Mouse (Mus musculus): ENCODE results near the gene Ddx6. TPM values are rescaled to one million over a fixed set of nuclear protein-coding genes. Genes with fewer than 3 reads are reported as not detected.
A peak's percentile ranks its signal among the peaks of the same experiment; 100 is the strongest.
"Not testable (repeated sequence)": the region's sequence is repeated elsewhere in the genome, so short reads cannot be mapped to it uniquely, and the experiment has no call there.

The Ddx6 gene
- polyA plus RNA-seq, 1 experiment from 2014 or later: 25.9 TPM

DNA sequence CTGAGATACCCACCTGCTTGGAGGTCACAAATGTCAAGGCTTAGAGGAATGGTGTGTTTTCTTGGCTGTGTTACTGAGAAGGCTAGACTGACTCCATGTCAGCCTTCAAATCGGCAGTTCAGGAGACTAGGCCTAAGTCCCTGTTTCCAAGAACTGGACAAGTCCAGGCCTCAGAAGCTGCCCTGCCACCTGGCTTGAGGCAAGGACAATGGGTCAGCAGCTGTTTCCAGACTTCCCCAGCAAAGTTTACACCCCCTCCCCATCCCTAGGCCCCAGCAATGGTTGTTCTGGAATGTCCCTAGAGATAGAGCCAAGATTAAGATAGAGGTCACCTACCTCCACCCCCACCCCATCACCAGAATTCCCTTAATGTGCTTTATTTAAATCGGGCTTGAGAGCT, 7.0 kb upstream of the Ddx6 start:
- WGBS: 74% methylated on average over 2 of the region's 2 CpGs
- Histone ChIP-seq H3K27ac (no peak overlapping the region), H3K4me2 (replicated peaks) (no peak overlapping the region), H3K9me3 (replicated peaks) (no peaks in the 10 kb centered on the region), H3K4me3 (no peak overlapping the region), H3K9ac (no peak overlapping the region), H3K36me3 (no peaks in the 10 kb centered on the region), H3K4me1 (peaks cover 21% of the 10 kb centered on the region), H3K27me3 (no peaks in the 10 kb centered on the region; the same call in 1 of the 2 replicates)
- no peak for ATAC-seq (ENCODE audit: low FRiP score)

DNA sequence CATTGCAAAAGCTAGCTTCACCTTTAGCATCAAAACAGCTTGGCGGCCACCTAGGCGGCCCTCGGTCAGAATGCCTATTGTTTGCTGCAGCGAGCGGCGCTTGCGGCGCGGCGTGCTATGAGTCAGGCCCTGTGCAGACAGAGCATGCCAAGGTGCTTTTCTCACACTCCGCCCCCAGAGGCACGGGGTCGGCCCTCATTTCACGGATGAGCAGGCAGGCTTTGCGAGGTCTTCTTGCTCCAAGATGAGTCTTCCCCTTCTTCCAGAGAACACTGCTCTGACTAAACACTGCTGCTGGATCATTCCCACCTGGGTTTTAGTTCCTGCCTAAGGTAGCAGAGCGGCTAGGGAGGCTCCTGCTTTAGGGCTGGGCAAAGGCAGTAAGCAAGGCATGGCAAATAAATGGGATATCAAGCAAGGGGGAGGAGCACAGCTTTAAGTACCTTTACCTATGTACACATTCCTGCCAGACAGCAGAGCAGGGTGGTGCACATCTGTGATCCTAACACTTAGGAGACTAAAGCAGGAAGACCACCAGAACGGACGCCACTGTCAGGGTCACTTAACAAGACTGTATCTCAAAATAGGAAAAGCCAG, 5.7 kb upstream of the Ddx6 start:
- peak overlapping the region; percentile 45 for H3K4me2 ChIP-seq (replicated peaks)
- H3K9ac ChIP-seq: peak overlapping the region; percentile 23; the same call in 1 of the 2 replicates
- H3K27ac ChIP-seq: peak overlapping the region; percentile 56
- H3K9me3 ChIP-seq (replicated peaks): no peaks in the 10 kb centered on the region
- H3K4me3 ChIP-seq: peak overlapping the region; percentile 17; the same call in 1 of the 2 replicates
- no peaks in the 10 kb centered on the region; the same call in 1 of the 2 replicates for H3K27me3 ChIP-seq
- peak; percentile 30; the same call in 1 of the 2 replicates for ATAC-seq (ENCODE audit: low FRiP score)
- H3K36me3 ChIP-seq: no peaks in the 10 kb centered on the region
- 4% methylated on average over 18 of the region's 18 CpGs for WGBS
- H3K4me1 ChIP-seq: peaks cover 27% of the 10 kb centered on the region

GRCm38 (mm10) chr9:44599616-44600015, 5.1 kb upstream of the Ddx6 start:
- WGBS: 19% methylated on average over 6 of the region's 6 CpGs
- no peak for ATAC-seq (ENCODE audit: low FRiP score)
- H3K27ac ChIP-seq: peak overlapping the region; percentile 56; the same call in 1 of the 2 replicates
- H3K4me2 ChIP-seq (replicated peaks): peak overlapping the region; percentile 45; the same call in 1 of the 2 replicates
- peaks cover 27% of the 10 kb centered on the region for H3K4me1 ChIP-seq
- H3K9ac ChIP-seq: no peak overlapping the region
- no peak overlapping the region for H3K4me3 ChIP-seq
- no peaks in the 10 kb centered on the region for H3K9me3 ChIP-seq (replicated peaks)
- H3K27me3 ChIP-seq: no peaks in the 10 kb centered on the region; the same call in 1 of the 2 replicates
- H3K36me3 ChIP-seq: no peaks in the 10 kb centered on the region

DNA sequence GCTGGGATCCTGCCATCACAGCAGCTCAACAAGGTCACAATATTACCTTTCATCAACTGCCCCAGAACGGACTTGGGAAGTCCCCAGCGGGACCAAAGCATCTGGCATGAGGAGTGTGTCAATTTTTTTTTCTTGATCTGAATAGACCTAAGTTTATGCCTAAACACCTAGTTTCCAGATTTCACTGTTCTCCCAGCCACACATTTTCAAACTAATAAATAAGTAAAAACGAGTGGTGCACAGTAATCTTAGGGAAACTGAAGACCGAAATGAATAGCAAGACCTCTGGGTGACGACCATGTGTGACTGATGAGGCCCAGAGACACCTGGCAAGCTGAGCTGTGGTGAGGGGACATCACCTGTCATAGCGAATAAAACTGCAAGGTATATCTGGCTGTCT, 3.9 kb upstream of the Ddx6 start:
- Histone ChIP-seq H3K36me3 (no peaks in the 10 kb centered on the region), H3K9ac (no peak overlapping the region), H3K27ac (no peak overlapping the region), H3K4me3 (no peak overlapping the region), H3K27me3 (no peaks in the 10 kb centered on the region; the same call in 1 of the 2 replicates), H3K4me1 (peaks cover 27% of the 10 kb centered on the region), H3K9me3 (replicated peaks) (no peaks in the 10 kb centered on the region), H3K4me2 (replicated peaks) (no peak overlapping the region)
- 80% methylated on average over 6 of the region's 6 CpGs for WGBS
- ATAC-seq (ENCODE audit: low FRiP score): no peak

- Histone ChIP-seq H3K4me1 (peaks cover 36% of the 10 kb centered on the region), H3K9ac (no peak overlapping the region), H3K9me3 (replicated peaks) (no peaks in the 10 kb centered on the region), H3K36me3 (peaks cover 6% of the 10 kb centered on the region), H3K4me3 (peak overlapping the region; percentile 97), H3K27ac (no peak overlapping the region), H3K27me3 (no peaks in the 10 kb centered on the region), H3K4me2 (replicated peaks) (peak overlapping the region; percentile 94)
- WGBS: 68% methylated on average over 6 of the region's 6 CpGs
- ATAC-seq (ENCODE audit: low FRiP score): no peak
These were observed 1.9 kb upstream of the Ddx6 start for GRCm38 (mm10) chr9:44602766-44603165.

GRCm38 (mm10) chr9:44603454-44604289, 1.0 kb upstream of the Ddx6 start:
- H3K27me3 ChIP-seq: no peaks in the 10 kb centered on the region
- WGBS: under 1% methylated on average over 38 of the region's 38 CpGs
- peaks cover 14% of the 10 kb centered on the region for H3K36me3 ChIP-seq
- peak; percentile 65 for ATAC-seq (ENCODE audit: low FRiP score)
- H3K27ac ChIP-seq: peak overlapping the region; percentile 100
- peak overlapping the region; percentile 97 for H3K4me3 ChIP-seq
- H3K4me1 ChIP-seq: peaks cover 40% of the 10 kb centered on the region
- H3K9me3 ChIP-seq (replicated peaks): no peaks in the 10 kb centered on the region
- H3K9ac ChIP-seq: peak overlapping the region; percentile 100
- peak overlapping the region; percentile 94 for H3K4me2 ChIP-seq (replicated peaks)

GRCm38 (mm10) chr9:44604290-44604778, 358 bp upstream of the Ddx6 start:
- ATAC-seq (ENCODE audit: low FRiP score): peak; percentile 78
- Histone ChIP-seq H3K27me3 (no peaks in the 10 kb centered on the region), H3K9me3 (replicated peaks) (no peaks in the 10 kb centered on the region), H3K4me1 (peaks cover 38% of the 10 kb centered on the region), H3K4me3 (peak overlapping the region; percentile 97), H3K36me3 (peaks cover 20% of the 10 kb centered on the region), H3K9ac (peak overlapping the region; percentile 100), H3K27ac (peak overlapping the region; percentile 100), H3K4me2 (replicated peaks) (peak overlapping the region; percentile 94)
- WGBS: under 1% methylated on average over 42 of the region's 65 CpGs

DNA sequence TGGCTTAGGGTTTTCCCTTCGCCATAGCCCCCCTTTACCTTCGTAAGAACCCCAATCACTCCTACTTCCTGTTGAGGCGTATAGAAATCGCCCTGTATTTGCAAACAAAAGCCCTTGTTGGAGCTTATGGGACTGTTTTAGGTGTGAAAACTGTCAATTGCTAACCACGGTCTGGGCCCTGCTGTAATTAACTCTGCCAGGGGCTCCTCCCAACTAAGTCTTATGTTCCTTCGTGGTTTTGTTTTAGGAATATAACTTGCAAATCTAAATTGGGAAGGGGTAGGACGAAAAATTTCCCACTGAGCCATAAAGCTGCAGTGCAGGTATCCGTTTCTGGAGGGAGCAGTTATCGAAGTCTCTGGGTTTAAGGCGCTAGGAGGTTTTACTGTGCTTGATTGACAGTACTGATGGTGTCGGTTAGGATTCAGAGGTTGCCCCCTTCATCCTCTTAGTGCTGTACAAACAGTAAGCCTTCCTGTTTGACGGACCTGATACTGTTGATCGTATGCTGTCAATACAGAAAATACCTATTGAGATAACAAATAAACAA, 999 bp downstream of the Ddx6 start:
- peak overlapping the region; percentile 97 for H3K4me3 ChIP-seq
- no peak for ATAC-seq (ENCODE audit: low FRiP score)
- no peaks in the 10 kb centered on the region for H3K27me3 ChIP-seq
- 1% methylated on average over 13 of the region's 13 CpGs for WGBS
- H3K4me2 ChIP-seq (replicated peaks): peak overlapping the region; percentile 71
- peak overlapping the region; percentile 100 for H3K9ac ChIP-seq
- H3K27ac ChIP-seq: peak overlapping the region; percentile 100
- H3K36me3 ChIP-seq: peaks cover 31% of the 10 kb centered on the region
- peaks cover 29% of the 10 kb centered on the region for H3K4me1 ChIP-seq
- H3K9me3 ChIP-seq (replicated peaks): no peaks in the 10 kb centered on the region

- WGBS: 78% methylated on average over 4 of the region's 4 CpGs
- Histone ChIP-seq H3K4me1 (peaks cover 29% of the 10 kb centered on the region), H3K4me3 (peak overlapping the region; percentile 97), H3K4me2 (replicated peaks) (peak overlapping the region; percentile 71), H3K27me3 (no peaks in the 10 kb centered on the region), H3K9ac (no peak overlapping the region), H3K36me3 (peaks cover 37% of the 10 kb centered on the region), H3K9me3 (replicated peaks) (no peaks in the 10 kb centered on the region), H3K27ac (no peak overlapping the region)
- no peak for ATAC-seq (ENCODE audit: low FRiP score)
These were observed 2.0 kb downstream of the Ddx6 start for GRCm38 (mm10) chr9:44606646-44607045.

- Histone ChIP-seq H3K9me3 (replicated peaks) (no peaks in the 10 kb centered on the region), H3K36me3 (peaks cover 41% of the 10 kb centered on the region), H3K4me2 (replicated peaks) (peak overlapping the region; percentile 71), H3K27ac (no peak overlapping the region), H3K4me3 (peak overlapping the region; percentile 15), H3K9ac (no peak overlapping the region), H3K27me3 (no peaks in the 10 kb centered on the region), H3K4me1 (peaks cover 29% of the 10 kb centered on the region)
- no peak for ATAC-seq (ENCODE audit: low FRiP score)
- WGBS: 73% methylated on average over 4 of the region's 4 CpGs
These were observed 2.6 kb downstream of the Ddx6 start for GRCm38 (mm10) chr9:44607306-44607705.

DNA sequence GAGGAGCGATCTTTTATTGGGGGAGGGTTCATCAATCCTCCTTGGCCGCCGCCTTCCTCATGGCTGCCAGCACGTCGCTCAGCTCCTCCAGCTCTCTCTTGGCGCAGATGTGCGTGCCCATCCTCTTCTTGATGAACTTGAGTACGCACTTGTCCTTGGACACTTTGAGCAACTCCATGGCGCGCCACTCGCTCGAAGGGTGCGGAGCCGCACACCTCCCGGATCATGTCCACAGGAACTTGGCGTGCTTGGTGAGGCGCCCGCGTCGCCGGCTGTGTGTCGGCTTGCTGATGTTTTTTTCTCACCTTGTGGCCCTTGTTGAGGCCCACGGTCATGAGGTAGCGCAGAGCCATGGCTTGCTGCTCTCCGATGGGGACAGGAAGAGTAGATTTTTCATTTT, 5.7 kb downstream of the Ddx6 start:
- H3K9me3 ChIP-seq (replicated peaks): no peaks in the 10 kb centered on the region
- H3K4me1 ChIP-seq: peaks cover 21% of the 10 kb centered on the region
- 97% methylated on average over 25 of the region's 25 CpGs for WGBS
- ATAC-seq (ENCODE audit: low FRiP score): no peak
- no peak overlapping the region for H3K27ac ChIP-seq
- H3K4me3 ChIP-seq: no peak overlapping the region
- no peak overlapping the region for H3K4me2 ChIP-seq (replicated peaks)
- no peak overlapping the region for H3K9ac ChIP-seq
- no peaks in the 10 kb centered on the region for H3K27me3 ChIP-seq
- peaks cover 72% of the 10 kb centered on the region for H3K36me3 ChIP-seq

DNA sequence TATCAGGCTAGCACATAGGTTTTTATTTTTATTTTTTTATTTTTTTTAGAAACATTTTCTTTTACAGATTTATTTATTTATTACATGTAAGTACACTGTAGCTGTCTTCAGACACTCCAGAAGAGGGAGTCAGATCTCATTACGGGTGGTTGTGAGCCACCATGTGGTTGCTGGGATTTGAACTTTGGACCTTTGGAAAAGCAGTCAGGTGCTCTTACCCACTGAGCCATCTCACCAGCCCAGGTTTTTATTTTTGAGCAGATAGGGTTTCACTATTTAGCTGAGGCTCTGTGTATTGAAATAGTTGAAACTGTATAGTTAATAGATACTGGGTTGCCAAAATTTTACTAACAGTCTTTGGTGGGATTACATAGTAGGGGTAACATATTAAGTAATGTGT, 8.4 kb downstream of the Ddx6 start:
- H3K36me3 ChIP-seq: peaks cover 88% of the 10 kb centered on the region
- not testable (repeated sequence) for ATAC-seq (ENCODE audit: low FRiP score)

More for the DNA sequence above, 8.4 kb downstream of the Ddx6 start:
- H3K27ac ChIP-seq; H3K4me2 ChIP-seq (replicated peaks); H3K27me3 ChIP-seq; H3K4me1 ChIP-seq; H3K9me3 ChIP-seq (replicated peaks); H3K9ac ChIP-seq; H3K4me3 ChIP-seq: not testable (repeated sequence)
- 79% methylated on average over 1 of the region's 1 CpGs for WGBS

Data from hindbrain, embryonic 12.5 days (tissue).